Mouse (Mus musculus): ENCODE data around the gene Prlr. TPM values are rescaled to one million over a fixed set of nuclear protein-coding genes. Genes with fewer than 3 reads are reported as not detected.

The Prlr gene
- total RNA-seq (2022) = under 1 TPM; 0.04 to 0.32 (median 0.16) TPM

GRCm38 (mm10) chr15:10177083-10177482, at the start of gene Prlr:
Gene Prlr, plus strand, starts transcription at chr15:10177238.
- no peak for DNase-seq (ENCODE audit: low spot score in 2 of 2)

- no peak for DNase-seq (ENCODE audit: low spot score in 2 of 2)
These were observed 43.3 kb upstream of the Prlr start for GRCm38 (mm10) chr15:10133781-10134180.

- DNase-seq (ENCODE audit: low spot score in 2 of 2) = no peak
These were observed 42.1 kb upstream of the Prlr start for GRCm38 (mm10) chr15:10134889-10135288.

GRCm38 (mm10) chr15:10144520-10144919, 32.5 kb upstream of the Prlr start:
- no peak for DNase-seq (ENCODE audit: low spot score in 2 of 2)

- DNase-seq (ENCODE audit: low spot score in 2 of 2) = no peak
These were observed 28.8 kb upstream of the Prlr start for GRCm38 (mm10) chr15:10148196-10148595.

GRCm38 (mm10) chr15:10160663-10161062, 16.4 kb upstream of the Prlr start:
- DNase-seq (ENCODE audit: low spot score in 2 of 2) = no peak

GRCm38 (mm10) chr15:10175078-10175477, 2.0 kb upstream of the Prlr start:
- DNase-seq (ENCODE audit: low spot score in 2 of 2) = no peak

GRCm38 (mm10) chr15:10175656-10176055, 1.4 kb upstream of the Prlr start:
- DNase-seq (ENCODE audit: low spot score in 2 of 2) = no peak

- no peak for DNase-seq (ENCODE audit: low spot score in 2 of 2)
These were observed 587 bp downstream of the Prlr start for GRCm38 (mm10) chr15:10177519-10178130.

GRCm38 (mm10) chr15:10178131-10178566, 1.1 kb downstream of the Prlr start:
- no peak for DNase-seq (ENCODE audit: low spot score in 2 of 2)

GRCm38 (mm10) chr15:10180694-10181093, 3.7 kb downstream of the Prlr start:
- DNase-seq (ENCODE audit: low spot score in 2 of 2) = no peak

- no peak for DNase-seq (ENCODE audit: low spot score in 2 of 2)
These were observed 15.1 kb downstream of the Prlr start for GRCm38 (mm10) chr15:10192101-10192630.

- DNase-seq (ENCODE audit: low spot score in 2 of 2) = no peak
These were observed 24.0 kb downstream of the Prlr start for GRCm38 (mm10) chr15:10200991-10201390.

GRCm38 (mm10) chr15:10202504-10203302, 25.7 kb downstream of the Prlr start:
- no peak for DNase-seq (ENCODE audit: low spot score in 2 of 2)

GRCm38 (mm10) chr15:10210261-10210770, 33.3 kb downstream of the Prlr start:
- DNase-seq (ENCODE audit: low spot score in 2 of 2) = no peak

GRCm38 (mm10) chr15:10211992-10212391, 35.0 kb downstream of the Prlr start:
- DNase-seq (ENCODE audit: low spot score in 2 of 2) = no peak

- no peak for DNase-seq (ENCODE audit: low spot score in 2 of 2)
These were observed 36.2 kb downstream of the Prlr start for GRCm38 (mm10) chr15:10213213-10213612.

GRCm38 (mm10) chr15:10213710-10214109, 36.7 kb downstream of the Prlr start:
- DNase-seq (ENCODE audit: low spot score in 2 of 2) = no peak

GRCm38 (mm10) chr15:10215719-10216118, 38.7 kb downstream of the Prlr start:
- DNase-seq (ENCODE audit: low spot score in 2 of 2) = no peak

GRCm38 (mm10) chr15:10216189-10216588, 39.2 kb downstream of the Prlr start:
- no peak for DNase-seq (ENCODE audit: low spot score in 2 of 2)

- no peak for DNase-seq (ENCODE audit: low spot score in 2 of 2)
These were observed 46.6 kb downstream of the Prlr start for GRCm38 (mm10) chr15:10223614-10224155.

- no peak for DNase-seq (ENCODE audit: low spot score in 2 of 2)
These were observed 48.7 kb downstream of the Prlr start for GRCm38 (mm10) chr15:10225701-10226100.
